Mouse (Mus musculus) MEL (cell line): ENCODE data around the gene Slc17a7. TPM values are rescaled to one million over a fixed set of nuclear protein-coding genes. Genes with fewer than 3 reads are reported as not detected.

Experiments
- DNase-seq: peaks from one replicate; pipeline ENCODE4 v3.0.0; 2011; ENCODE audit warnings: low read depth, low spot score
- H3K27ac ChIP-seq: 2 replicates; pipeline ENCODE4 v1.5.1; 2012; ENCODE audit warnings: low read depth, mild to moderate bottlenecking, control low read depth, low read length, moderate library complexity; ENCODE audit not compliant: control insufficient read depth
- H3K27me3 ChIP-seq, 2 experiments: fragments of 150-350 bp in 1 of 2; sonication (generic) in 1 of 2; 2 replicates each; pipeline ENCODE4 v1.6.1; 2012; ENCODE audit warnings: low read length in 2 of 2, mild to moderate bottlenecking in 2 of 2, improper control_type of control experiment in 1 of 2, moderate library complexity in 1 of 2; ENCODE audit not compliant: insufficient read depth in 2 of 2, control insufficient read depth in 1 of 2
- H3K36me3 ChIP-seq, 2 experiments: 2 replicates each; pipeline ENCODE4 v1.6.1; 2012 to 2014; ENCODE audit warnings: low read length in 2 of 2, improper control_type of control experiment in 1 of 2, inconsistent platforms in 1 of 2, mild to moderate bottlenecking in 1 of 2; ENCODE audit not compliant: insufficient read depth in 2 of 2, control insufficient read depth in 1 of 2
- H3K4me1 ChIP-seq, 2 experiments: fragments of 150-350 bp in 1 of 2; sonication (generic) in 1 of 2; 2 replicates each; pipeline ENCODE4 v1.6.1; 2012; ENCODE audit warnings: low read length in 2 of 2, improper control_type of control experiment in 1 of 2, mild to moderate bottlenecking in 1 of 2; ENCODE audit not compliant: insufficient read depth in 2 of 2, control insufficient read depth in 1 of 2
- H3K4me3 ChIP-seq, 2 experiments: fragments of 150-350 bp in 1 of 2; sonication (generic) in 1 of 2; 2 replicates each; pipeline ENCODE4 v1.5.1; 2012; ENCODE audit warnings: low read depth in 2 of 2, low read length in 2 of 2, mild to moderate bottlenecking in 2 of 2, moderate library complexity in 2 of 2, control low read depth in 1 of 2, improper control_type of control experiment in 1 of 2; ENCODE audit not compliant: control insufficient read depth in 1 of 2, insufficient read depth in 1 of 2
- H3K79me2 ChIP-seq: 2 replicates; pipeline ENCODE4 v1.6.1; 2012; ENCODE audit warnings: mild to moderate bottlenecking, low read length, moderate library complexity; ENCODE audit not compliant: control insufficient read depth, poor library complexity, insufficient read depth
- H3K9ac ChIP-seq: 2 replicates; pipeline ENCODE4 v1.6.1; 2012; ENCODE audit warnings: low read depth, mild to moderate bottlenecking, control low read depth, low read length, moderate library complexity; ENCODE audit not compliant: control insufficient read depth, poor library complexity, severe bottlenecking
- H3K9me3 ChIP-seq: fragments of 150-350 bp; sonication (generic); replicated peaks from 2 replicates; pipeline ENCODE4 v1.6.1; 2012; ENCODE audit warnings: mild to moderate bottlenecking, low read length, improper control_type of control experiment, moderate library complexity; ENCODE audit not compliant: insufficient read depth
- BHLHE40 ChIP-seq: IDR thresholded peaks from 2 replicates; pipeline ENCODE4 v1.6.1; 2012; ENCODE audit warnings: low read depth, mild to moderate bottlenecking, inconsistent platforms, low read length, improper control_type of control experiment, borderline replicate concordance
- E2F4 ChIP-seq: IDR thresholded peaks from 2 replicates; pipeline ENCODE4 v1.6.1; 2011; ENCODE audit warnings: low read depth, low read length, improper control_type of control experiment, borderline replicate concordance
- ELF1 ChIP-seq: IDR thresholded peaks from 2 replicates; pipeline ENCODE4 v1.6.1; 2014; ENCODE audit warnings: low read depth, mild to moderate bottlenecking, inconsistent platforms, low read length, improper control_type of control experiment, moderate library complexity
- ETS1 ChIP-seq: IDR thresholded peaks from 2 replicates; pipeline ENCODE4 v1.6.1; 2012; ENCODE audit warnings: low read depth, mild to moderate bottlenecking, inconsistent platforms, low read length, improper control_type of control experiment, moderate library complexity
- GATA1 ChIP-seq: IDR thresholded peaks from 2 replicates; pipeline ENCODE4 v1.6.1; 2011; ENCODE audit warnings: low read depth, low read length, improper control_type of control experiment
- KAT2A ChIP-seq: conservative IDR thresholded peaks from 2 replicates; pipeline ENCODE4 v1.6.1; 2012; ENCODE audit warnings: low read depth, low read length, improper control_type of control experiment, inconsistent platforms
- MAZ ChIP-seq: IDR thresholded peaks from 2 replicates; pipeline ENCODE4 v1.6.1; 2012; ENCODE audit warnings: low read depth, mild to moderate bottlenecking, inconsistent platforms, low read length, improper control_type of control experiment
- MEF2A ChIP-seq: IDR thresholded peaks from 2 replicates; pipeline ENCODE4 v1.6.1; 2014; ENCODE audit warnings: low read depth, mild to moderate bottlenecking, inconsistent platforms, low read length, improper control_type of control experiment; ENCODE audit not compliant: poor library complexity, insufficient replicate concordance, severe bottlenecking; ENCODE audit errors: extremely low read depth
- MXI1 ChIP-seq: IDR thresholded peaks from 2 replicates; pipeline ENCODE4 v1.6.1; 2011; ENCODE audit warnings: mild to moderate bottlenecking, low read depth, low read length, improper control_type of control experiment
- MYB ChIP-seq: IDR thresholded peaks from 2 replicates; pipeline ENCODE4 v1.6.1; 2011; ENCODE audit warnings: mild to moderate bottlenecking, low read depth, low read length, improper control_type of control experiment
- NRF1 ChIP-seq: IDR thresholded peaks from 2 replicates; pipeline ENCODE4 v1.6.1; 2014; ENCODE audit warnings: low read depth, mild to moderate bottlenecking, inconsistent platforms, low read length, improper control_type of control experiment, moderate library complexity; ENCODE audit not compliant: poor library complexity, insufficient read depth, severe bottlenecking
- POLR2A ChIP-seq, 2 experiments: IDR thresholded peaks; 2 replicates each; pipeline ENCODE4 v1.6.1; 2011 to 2012; ENCODE audit warnings: low read length in 2 of 2, mild to moderate bottlenecking in 2 of 2, control low read depth in 1 of 2, improper control_type of control experiment in 1 of 2, low read depth in 1 of 2, moderate library complexity in 1 of 2; ENCODE audit not compliant: control insufficient read depth in 1 of 2, insufficient read depth in 1 of 2, poor library complexity in 1 of 2
- POLR2AphosphoS2 ChIP-seq: IDR thresholded peaks from 2 replicates; pipeline ENCODE4 v1.6.1; 2011; ENCODE audit warnings: low read length, improper control_type of control experiment
- RCOR1 ChIP-seq: IDR thresholded peaks from 2 replicates; pipeline ENCODE4 v1.6.1; 2012; ENCODE audit warnings: low read depth, mild to moderate bottlenecking, inconsistent platforms, low read length, improper control_type of control experiment
- SIN3A ChIP-seq: IDR thresholded peaks from 2 replicates; pipeline ENCODE4 v1.6.1; 2012; ENCODE audit warnings: low read length, improper control_type of control experiment, inconsistent platforms
- TCF12 ChIP-seq: IDR thresholded peaks from 2 replicates; pipeline ENCODE4 v1.6.1; 2014; ENCODE audit warnings: low read depth, mild to moderate bottlenecking, inconsistent platforms, low read length, improper control_type of control experiment, moderate library complexity
- ZC3H11A ChIP-seq: IDR thresholded peaks from 2 replicates; pipeline ENCODE4 v1.6.1; 2012; ENCODE audit warnings: low read depth, mild to moderate bottlenecking, inconsistent platforms, low read length, improper control_type of control experiment
- ZKSCAN1 ChIP-seq: IDR thresholded peaks from 2 replicates; pipeline ENCODE4 v1.6.1; 2012; ENCODE audit warnings: low read depth, mild to moderate bottlenecking, inconsistent platforms, low read length, improper control_type of control experiment, moderate library complexity
- ZMIZ1 ChIP-seq: IDR thresholded peaks from 2 replicates; pipeline ENCODE4 v1.6.1; 2012; ENCODE audit warnings: low read depth, mild to moderate bottlenecking, inconsistent platforms, low read length, improper control_type of control experiment, moderate library complexity
- ZNF384 ChIP-seq: IDR thresholded peaks from 2 replicates; pipeline ENCODE4 v1.6.1; 2012; ENCODE audit warnings: low read depth, mild to moderate bottlenecking, inconsistent platforms, low read length, improper control_type of control experiment
- polyA plus RNA-seq, 2 experiments: library from polyadenylated mRNA; stranded (reverse) in 1 of 2; unstranded in 1 of 2; fragments of >175 nt in 1 of 2; fragments of >200 nt in 1 of 2; gene quantifications; 2 replicates each; pipeline versions ENCODE4 v1.2.1 to v1.2.4; 2012; ENCODE audit warnings: low replicate concordance in 2 of 2, low read depth in 1 of 2; ENCODE audit not compliant: insufficient read length in 2 of 2, insufficient read depth in 1 of 2, missing spikeins in 1 of 2
- total RNA-seq: library from RNA; depleted of rRNA; stranded (reverse); fragments of 300-350 nt; gene quantifications from 2 replicates; pipeline ENCODE4 v1.2.3, GENCODE M21; 2012

The Slc17a7 gene
- total and polyA plus RNA-seq, 3 experiments = 0.23 to 1.0 TPM; not detected in 1

DNA sequence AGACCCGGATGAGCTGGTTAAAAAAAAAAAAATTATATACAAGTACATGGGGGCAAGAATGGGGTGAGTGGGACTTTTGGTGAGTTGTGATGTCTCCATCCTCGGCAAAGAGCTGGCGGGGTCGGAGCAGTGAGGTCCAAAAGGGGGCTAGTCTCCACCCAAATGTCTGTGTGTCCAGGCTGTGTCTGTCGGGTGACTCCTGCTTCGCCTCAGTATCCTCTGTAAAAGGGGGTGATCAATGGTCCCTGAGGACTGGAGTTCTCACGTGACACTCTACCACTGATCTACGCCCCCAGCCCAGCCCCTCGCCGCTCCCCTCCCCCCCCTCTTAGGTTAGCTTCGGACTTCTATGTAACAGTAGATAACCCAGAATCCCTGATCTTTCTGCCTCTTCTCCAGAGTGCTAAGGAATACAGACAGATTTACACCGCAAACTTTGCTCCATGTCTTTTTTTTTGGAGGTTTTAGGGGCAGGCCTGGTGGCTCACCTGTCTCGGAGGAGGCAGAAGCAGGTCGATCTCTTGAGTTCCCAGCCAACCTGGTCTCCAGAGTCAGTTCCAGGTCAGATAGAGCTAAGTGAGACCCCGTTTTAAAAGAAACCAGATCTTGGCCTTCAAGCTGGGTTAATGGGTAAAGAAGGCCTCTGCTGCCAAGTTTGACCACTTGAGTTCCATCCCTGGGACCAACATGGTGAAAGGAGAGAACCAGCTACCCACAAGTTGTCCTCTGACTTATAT lies 33.8 kb upstream of the Slc17a7 start:
- H3K4me3 ChIP-seq = peak overlapping the region; percentile 66 to 84
- H3K36me3 ChIP-seq = peaks cover 11 to 12% of the 10 kb centered on the region in 2 experiments
- peaks cover 45% of the 10 kb centered on the region for H3K79me2 ChIP-seq
- peaks cover 0 to 8% of the 10 kb centered on the region in 2 experiments; a peak in 2 of 4 replicates for H3K4me1 ChIP-seq
- peak overlapping the region; percentile 95 for H3K27ac ChIP-seq
- H3K9me3 ChIP-seq = no peaks in the 10 kb centered on the region
- H3K27me3 ChIP-seq = no peaks in the 10 kb centered on the region
- peak overlapping the region; percentile 77 for H3K9ac ChIP-seq
- DNase-seq = no peak
- TF ChIP-seq GATA1 (no peak), E2F4 (no peak), ELF1 (no peak), MXI1 (no peak), TCF12 (no peak), MAZ (no peak)

DNA sequence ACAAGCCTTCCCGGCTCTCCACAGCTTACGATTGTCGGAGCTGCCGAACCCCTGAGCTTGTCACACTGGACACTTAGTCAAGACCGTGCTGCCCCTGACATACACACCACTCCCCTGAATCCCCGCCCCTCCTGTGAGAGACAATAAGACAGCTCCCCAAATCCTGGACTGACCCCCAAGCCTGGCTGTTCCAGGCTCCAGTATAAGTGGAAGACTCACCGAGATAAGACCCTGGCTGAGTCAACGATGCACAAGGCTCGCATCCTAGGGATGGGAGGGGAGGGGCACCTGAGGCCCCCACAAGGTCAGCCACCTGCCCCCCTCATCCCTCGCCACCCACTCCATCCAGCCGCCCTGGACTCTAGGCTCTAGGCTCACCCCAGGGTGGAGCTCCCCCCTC lies 31.9 kb upstream of the Slc17a7 start:
- Histone ChIP-seq H3K36me3 (peaks cover 3 to 11% of the 10 kb centered on the region in 2 experiments; a peak in 3 of 4 replicates), H3K27ac (no peak overlapping the region), H3K4me3 (no peak overlapping the region), H3K9ac (no peak overlapping the region), H3K9me3 (no peaks in the 10 kb centered on the region), H3K79me2 (peaks cover 30% of the 10 kb centered on the region), H3K27me3 (no peaks in the 10 kb centered on the region), H3K4me1 (peaks cover 0 to 16% of the 10 kb centered on the region in 2 experiments; a peak in 3 of 4 replicates)
- DNase-seq = no peak
- TF ChIP-seq SIN3A (no peak), ETS1 (no peak), MYB (no peak), MXI1 (no peak), POLR2AphosphoS2 (no peak), KAT2A (no peak), RCOR1 (no peak), ZC3H11A (no peak), ZNF384 (no peak), ZMIZ1 (no peak), BHLHE40 (no peak), ZKSCAN1 (no peak), NRF1 (no peak), POLR2A (IDR thresholded peaks at IDR 0.05; ENCODE audit: control insufficient read depth in 1 of 2, insufficient read depth in 1 of 2, low read depth in 1 of 2, low read length in 2 of 2, poor library complexity in 1 of 2) (no peak), MEF2A (no peak)
